Mouse (Mus musculus): ENCODE data around the gene Itpk1.

GRCm38 (mm10) chr12:102674123-102674522, 30.6 kb downstream of the Itpk1 start:
- no peak for TF ChIP-seq POLR2A (IDR thresholded peaks at IDR 0.05; ENCODE audit: control insufficient read depth, extremely low read depth, insufficient read depth, low read length, poor library complexity)
- TF ChIP-seq CTCF (IDR thresholded peaks at IDR 0.05; ENCODE audit: borderline replicate concordance, control insufficient read depth, extremely low read depth, insufficient read depth, low read length, poor library complexity): no peak
